Mouse (Mus musculus) urinary bladder, adult 2 months (tissue): Measurements from ENCODE around the gene Itsn2. TPM values are rescaled to one million over a fixed set of nuclear protein-coding genes. Genes with fewer than 3 reads are reported as not detected.
"Not testable (repeated sequence)": the region's sequence is repeated elsewhere in the genome, so short reads cannot be mapped to it uniquely, and the experiment has no call there.

Source experiments
- DNase-seq: peaks from one replicate; pipeline ENCODE4 v3.0.0; 2022; ENCODE audit warnings: low spot score
- polyA plus RNA-seq: library from polyadenylated mRNA; depleted of rRNA; stranded (reverse); fragments of >200 nt; gene quantifications from 2 replicates; pipeline ENCODE4 v1.2.3, GENCODE M21; 2012; rRNA removed

Itsn2 gene
- polyA plus RNA-seq, 1 experiment: 38.3 TPM

DNA sequence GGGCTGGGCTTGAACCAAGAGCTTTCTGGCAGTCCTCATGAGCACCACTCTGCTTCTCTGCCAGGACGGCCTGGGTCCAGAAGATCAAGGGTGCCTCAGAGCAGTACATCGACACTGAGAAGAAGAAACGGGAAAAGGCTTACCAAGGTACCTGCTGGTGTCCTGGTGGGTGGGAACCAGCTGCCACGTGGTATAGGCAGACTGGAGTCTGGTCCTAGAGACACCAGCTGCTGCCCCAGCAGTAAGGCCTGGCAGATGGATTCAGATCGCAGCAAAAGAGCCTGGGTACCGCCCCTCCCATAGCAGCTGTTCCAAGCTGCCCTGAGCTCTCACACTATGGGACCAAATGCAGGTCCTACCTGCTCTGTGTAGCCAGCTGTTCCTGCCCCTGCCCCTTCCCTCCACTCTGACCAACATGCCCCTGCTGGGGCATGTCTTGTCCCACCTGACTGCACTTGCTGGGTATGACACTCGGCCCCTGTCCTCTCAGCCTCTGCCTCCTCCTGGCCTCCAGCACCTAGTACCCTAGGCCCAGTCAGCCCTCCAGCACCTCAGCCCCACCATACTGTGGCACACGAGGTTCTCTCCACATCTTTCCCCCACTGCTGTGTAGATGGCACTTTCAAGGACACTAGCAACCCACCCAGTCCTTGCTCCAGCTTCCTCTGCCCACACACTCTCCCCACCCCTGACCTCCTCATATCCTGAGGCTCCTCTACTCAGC lies 116.6 kb downstream of the Itsn2 start:
- no peak for DNase-seq

DNA sequence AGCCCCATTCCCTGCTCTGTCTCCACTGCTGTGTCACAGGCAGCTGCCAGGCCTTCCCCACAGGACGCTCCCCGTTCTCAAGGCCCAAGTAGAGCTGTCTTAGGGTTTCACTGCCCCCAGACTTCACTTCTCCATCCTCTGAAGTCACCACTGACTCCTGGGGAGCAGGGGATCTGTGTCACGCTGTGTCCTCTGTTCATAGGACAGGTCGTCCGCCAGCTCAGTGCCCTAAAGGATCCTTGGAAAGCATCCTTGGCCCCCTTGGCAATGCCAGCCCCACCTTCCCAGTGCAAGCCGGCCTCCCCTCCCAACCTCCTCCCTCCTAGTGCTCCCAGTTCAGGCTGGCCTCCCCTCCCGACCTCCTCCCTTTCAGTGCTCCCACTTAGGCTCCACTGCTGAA lies 117.5 kb downstream of the Itsn2 start:
- no peak for DNase-seq

DNA sequence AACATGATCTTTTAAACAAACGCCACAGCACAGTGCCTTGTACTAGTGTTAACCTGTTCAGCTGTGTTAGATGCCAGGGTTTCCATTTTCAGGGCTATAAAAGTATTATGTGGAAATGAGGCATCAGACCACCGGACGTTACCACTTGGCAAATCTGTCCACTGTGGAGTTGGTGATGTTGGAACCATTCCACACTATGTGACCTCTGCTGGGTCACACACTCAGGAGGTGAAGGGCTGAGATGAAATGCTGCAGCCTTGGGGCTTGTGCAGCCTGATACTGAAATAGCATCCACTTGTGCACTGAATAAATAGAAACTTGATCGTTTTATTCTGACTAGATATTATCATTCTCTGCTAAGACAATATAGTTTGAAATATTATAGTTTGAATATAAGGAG lies 120.9 kb downstream of the Itsn2 start:
- no peak for DNase-seq

DNA sequence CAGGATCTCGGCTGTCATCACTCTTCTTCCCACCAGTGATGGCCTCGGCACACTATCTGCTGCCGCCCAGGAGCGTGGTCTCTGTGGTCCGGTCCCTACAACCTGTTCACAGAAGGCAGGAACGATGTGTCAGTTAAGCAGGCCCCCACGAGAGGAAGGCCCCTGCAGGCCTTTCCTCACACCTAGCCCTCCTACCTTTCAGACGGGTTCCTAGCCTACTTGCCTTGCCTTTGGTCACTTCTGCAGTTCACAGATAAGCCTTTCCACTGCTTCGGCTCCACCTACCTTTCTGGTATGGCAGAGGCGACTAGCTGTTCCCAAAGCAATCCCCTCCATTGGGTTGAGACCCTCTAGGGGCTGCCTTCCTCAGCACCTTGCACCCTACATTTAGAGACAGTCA lies 123.2 kb downstream of the Itsn2 start:
- no peak for DNase-seq

DNA sequence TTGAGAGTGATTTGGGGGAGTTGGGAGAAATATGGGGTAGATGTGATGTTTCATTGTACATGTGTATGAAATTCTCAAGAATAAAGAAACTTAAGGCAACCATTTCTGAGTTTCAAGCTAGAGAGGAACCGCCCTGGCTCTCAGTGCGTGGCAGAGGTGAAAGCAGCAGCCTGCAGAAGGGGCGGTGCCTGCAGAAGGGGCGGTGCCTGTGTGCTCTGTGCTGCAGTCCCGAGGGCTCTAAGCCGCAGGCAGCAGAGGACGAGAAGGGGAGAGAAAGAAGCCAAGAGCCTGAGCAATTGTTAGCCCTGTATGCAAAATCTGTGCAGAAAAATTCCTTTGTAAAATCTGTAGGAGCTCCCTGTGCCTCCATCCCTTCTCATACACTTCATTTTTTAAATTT lies 125.0 kb downstream of the Itsn2 start:
- DNase-seq: no peak

DNA sequence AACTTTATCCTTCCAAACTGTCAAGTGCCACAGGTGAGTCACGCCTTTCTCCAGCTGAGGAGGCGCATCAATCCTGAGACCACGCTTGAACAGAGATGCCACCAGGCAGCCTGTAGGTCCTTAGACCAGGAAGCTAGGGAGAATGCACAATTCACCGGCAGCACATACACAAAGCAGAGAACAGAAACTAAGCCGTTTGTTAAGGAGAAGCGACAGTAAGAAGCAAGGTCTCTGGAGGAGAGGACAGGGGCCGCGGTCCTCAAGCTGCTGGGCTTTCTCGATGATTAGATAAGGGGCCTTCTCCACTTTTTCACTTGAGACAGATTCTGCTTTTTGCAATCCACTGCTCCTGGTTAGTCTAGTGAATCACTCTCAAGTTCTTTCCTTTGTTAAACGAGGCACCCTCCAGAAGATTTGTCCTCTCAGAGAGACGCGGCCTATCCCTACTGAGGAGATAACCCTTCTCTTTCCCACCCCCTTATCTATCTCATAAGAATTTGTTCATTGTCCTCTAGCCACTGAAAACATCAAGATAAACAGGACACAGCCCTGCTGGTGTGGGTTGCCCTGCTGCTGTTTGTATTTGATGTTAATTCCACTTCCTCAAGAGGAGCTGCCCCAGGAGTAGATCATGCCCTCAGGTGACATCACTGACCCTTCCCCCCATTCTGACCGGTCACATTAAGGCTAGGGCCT lies 126.8 kb downstream of the Itsn2 start:
- DNase-seq: no peak

DNA sequence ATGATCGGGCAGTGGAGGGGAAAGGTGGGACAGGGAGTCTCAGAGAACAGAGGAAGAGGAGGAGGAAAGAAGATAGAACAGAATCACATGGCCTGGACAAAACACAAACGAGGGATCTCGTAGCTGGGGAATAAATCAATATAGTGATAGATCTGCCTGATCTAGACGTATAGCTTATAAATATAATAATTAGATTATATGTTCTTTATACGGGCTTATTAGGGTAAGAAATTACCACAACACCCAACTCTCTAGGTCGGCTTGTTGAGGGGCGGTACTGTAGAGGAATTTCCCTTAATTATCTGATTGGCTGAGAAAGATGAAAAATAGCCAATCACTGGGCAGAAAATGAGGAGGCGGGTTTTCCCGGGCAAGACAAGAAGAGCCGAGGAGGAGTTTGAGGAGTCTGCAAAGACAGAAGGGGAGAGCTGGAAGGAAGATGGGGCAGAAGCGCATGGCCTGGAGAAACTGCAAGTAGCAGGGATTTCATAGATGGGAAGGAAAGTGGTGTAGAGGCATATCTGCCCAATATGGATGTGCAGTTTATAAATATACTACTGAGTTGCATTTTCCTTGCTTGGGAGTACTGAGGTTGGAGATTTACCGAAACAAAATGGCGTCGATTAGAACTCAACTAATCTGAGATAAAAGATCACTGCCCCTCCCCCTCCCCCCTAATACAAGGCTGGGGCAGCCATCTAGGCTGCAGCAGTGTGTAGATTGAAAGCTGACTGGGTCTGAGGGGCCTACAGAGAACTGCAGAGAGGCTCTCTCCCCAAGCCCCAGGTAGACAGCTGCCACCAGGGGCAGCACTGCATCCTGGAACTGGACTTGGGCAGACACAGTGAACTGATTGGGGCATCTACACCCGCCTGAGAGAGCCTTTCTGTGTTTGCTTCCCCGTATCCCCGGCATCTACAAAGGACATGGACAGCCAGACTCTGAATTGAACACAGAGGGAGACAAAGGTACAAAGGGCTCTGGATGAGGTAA lies 127.6 kb downstream of the Itsn2 start:
- DNase-seq: no peak

DNA sequence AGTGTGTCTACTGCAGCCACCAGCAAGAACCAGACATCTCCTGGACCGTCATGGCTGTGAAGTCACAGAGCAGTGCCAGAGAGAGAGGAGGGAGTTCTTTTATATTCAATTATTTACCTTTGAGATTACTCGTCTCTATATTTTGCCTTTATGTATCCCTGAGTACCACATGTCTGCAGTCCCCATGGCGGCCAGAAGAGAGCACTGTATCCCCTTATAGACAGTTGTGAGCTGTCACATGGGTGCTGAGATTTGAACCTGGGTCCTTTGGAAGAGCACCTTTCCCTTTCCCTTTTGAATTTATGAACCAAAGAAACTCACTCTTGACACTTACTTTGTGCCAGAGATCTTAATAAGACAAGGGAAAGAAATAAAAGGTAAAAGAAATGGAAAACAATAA lies 136.7 kb downstream of the Itsn2 start:
- DNase-seq: no peak

DNA sequence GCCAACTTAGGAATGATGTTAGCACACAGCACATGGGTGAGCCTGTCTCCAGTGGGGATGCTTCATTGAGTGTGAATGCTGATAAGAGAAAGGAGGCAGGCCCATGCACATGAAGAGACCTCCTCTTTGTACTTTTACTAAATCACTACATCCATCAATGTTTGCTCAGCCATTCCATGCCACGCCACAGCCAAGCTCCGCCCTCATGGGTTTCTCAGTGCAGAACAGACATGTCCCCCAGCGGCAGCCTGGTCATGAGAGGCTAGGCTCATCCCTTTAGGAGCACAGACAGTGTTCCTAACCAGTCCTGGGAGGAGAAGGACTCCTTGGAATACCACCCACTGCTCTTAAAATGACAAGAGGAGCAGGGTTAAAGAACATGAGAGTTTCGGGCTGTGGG lies 139.2 kb downstream of the Itsn2 start:
- no peak for DNase-seq

DNA sequence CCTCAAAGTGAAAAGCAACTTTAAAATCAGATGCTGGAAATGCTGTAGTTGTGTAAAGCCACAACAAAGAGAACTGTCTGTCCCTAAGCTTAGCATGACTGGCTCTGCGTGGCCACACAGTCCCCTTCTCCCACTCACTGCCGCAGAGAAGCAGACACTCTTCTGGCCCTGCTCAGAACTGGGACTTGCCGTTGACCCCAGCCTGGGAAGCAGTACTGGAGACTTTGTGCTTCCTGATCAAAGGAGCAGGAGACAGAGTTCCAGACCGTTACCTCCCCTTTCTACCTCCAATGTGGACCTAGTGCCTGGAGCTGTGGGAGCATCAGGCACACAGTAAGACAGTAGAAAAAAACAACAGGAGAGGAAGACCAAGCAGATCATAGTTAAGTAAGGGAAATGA lies 139.9 kb downstream of the Itsn2 start:
- DNase-seq: no peak

DNA sequence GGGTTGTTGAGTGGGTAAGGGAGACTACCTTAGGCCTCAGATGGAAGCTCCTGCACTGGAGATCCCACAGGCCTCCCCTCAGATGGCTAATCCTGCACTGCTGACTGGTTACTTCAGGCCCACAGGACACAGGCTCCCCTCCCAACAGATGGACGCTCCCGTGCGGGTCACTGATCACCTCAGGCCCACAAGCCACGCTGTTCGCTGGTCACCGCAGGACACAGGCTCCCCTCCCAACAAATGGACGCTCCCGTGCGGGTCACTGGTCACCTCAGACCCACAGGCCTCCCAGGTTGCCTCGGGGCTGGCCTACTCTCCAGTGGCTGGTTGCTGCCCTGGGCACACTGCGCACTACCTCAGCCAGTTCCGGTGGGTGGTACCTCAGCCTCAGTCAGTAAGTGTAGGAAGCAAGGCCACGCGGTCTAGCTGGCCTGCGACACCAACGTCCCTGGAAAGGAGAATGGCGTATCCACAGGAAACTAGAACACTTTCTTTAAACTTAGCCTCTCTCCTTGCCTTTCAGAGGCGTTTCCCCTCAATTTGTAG lies 145.7 kb downstream of the Itsn2 start, which contains the start of gene Fam228a:
Gene Fam228a, minus strand, starts transcription at position 400 of the 546 bp plus-strand sequence.
- no peak for DNase-seq

DNA sequence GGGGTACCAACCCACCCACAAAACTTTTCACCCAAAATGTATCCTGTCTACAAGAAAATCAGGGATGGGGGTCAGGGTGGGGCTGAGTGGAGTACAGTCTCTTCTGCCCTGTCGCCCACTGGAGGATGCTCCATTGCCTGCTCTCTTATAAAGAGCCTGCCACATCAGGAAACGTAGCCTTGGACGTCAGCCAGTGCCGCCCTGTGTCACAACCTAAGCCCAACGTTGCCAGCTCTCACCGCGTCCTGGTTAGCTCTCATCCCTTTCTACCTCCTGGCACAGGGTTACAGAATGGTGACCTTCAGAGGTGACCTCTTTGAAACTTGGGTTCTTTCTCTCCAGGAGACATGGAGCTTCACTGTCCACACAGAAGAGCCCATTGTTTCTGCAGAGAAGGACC lies 148.4 kb downstream of the Itsn2 start:
- DNase-seq: no peak

DNA sequence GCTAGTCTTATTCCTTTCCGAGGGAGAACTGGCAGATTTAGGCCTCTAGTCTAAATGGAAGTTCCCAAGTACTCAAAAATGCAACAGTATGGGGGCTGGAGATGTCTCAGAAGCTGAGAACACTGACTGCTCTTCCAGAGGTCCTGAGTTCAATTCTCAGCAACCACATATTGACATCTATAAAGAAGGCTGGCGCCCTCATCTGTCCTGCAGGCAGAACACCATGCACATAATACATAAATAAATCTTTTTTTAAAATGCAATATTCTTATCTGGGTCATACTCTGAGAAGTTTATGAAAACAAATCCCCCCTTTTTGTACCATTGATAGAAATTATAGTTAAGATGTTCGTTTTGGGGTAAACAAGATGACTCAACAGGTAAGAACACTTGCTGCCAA lies 149.7 kb downstream of the Itsn2 start:
- no peak for DNase-seq

DNA sequence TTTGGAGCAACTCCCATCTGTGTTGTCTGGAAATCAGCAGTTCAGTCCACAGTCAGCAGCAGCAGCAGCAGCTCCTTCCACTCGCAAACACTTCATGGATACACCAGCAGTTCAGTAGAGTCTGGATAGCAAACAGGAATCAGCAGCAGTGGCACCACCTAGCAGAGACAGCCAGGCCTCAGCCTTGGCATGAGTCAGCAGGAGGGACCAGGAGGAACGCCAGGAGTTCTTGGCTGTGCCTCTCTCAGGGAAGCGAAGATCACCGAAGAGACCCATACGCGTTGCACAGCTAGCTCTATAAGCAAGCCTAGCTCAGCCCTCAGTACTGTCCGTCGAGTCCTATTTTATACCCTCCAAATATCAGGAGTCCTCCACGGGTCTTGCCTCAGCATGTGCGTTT lies 152.0 kb downstream of the Itsn2 start:
- no peak for DNase-seq

DNA sequence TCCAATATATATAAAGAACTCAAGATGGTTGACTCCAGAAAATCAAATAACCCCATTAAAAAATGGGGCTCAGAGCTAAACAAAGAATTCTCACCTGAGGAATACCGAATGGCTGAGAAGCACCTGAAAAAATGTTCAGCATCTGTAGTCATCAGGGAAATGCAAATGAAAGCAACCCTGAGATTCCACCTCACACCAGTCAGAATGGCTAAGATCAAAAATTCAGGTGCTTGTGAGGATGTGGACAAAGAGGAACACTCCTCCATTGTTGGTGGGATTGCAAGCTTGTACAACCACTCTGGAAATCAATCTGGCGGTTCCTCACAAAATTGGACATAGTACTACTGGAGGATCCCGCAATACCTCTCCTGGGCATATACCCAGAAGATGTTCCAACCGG lies 162.0 kb downstream of the Itsn2 start:
- not testable (repeated sequence) for DNase-seq

DNA sequence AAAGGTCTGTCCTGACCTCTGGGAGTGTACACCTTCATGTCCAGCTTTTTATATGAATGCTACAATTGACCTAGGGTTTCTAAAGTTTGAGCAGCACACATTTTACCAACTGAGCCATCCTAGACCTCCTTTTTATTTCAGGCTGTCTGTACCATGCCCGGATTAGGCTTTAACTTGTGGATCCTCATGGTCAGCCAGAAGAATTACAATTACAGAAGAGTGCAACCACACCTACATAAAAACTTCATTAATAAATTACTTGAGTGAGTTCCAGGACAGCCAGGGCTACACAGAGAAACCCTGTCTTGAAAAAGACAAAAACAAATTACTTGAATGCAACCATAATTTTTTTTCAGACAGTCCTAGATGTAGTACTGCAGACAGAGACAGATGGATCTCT lies 164.6 kb downstream of the Itsn2 start:
- DNase-seq: no peak

Other genes starting within 250 kb of the Itsn2 start
- gene Ncoa1, start 115.5 kb upstream of the Itsn2 start, polyA plus RNA-seq: 19.9 TPM in 2 replicates
- gene Gm3625, start 289 bp downstream of the Itsn2 start, polyA plus RNA-seq: not detected in 2 replicates
- 0.34 and 0.59 TPM in 2 replicates for gene Fam228a, start 145.8 kb downstream of the Itsn2 start, polyA plus RNA-seq
- 0.70 and 0.99 TPM in 2 replicates for gene Pfn4, start 176.4 kb downstream of the Itsn2 start, polyA plus RNA-seq
- 1.5 and 2.6 TPM in 2 replicates for gene Fam228b, start 176.6 kb downstream of the Itsn2 start, polyA plus RNA-seq
- gene Sf3b6, start 224.9 kb downstream of the Itsn2 start, polyA plus RNA-seq: 158 and 175 TPM in 2 replicates
- 9.5 and 9.8 TPM in 2 replicates for gene Fkbp1b, start 249.0 kb downstream of the Itsn2 start, polyA plus RNA-seq